Mouse (Mus musculus) erythroblast, embryonic 14.5 days (primary cell): ENCODE measurements around the gene Ms4a4b. TPM values are rescaled to one million over a fixed set of nuclear protein-coding genes. Genes with fewer than 3 reads are reported as not detected.
"Not testable (repeated sequence)": the region's sequence is repeated elsewhere in the genome, so short reads cannot be mapped to it uniquely, and the experiment has no call there.

Source experiments
- H3K27me3 ChIP-seq: 2 replicates; pipeline ENCODE4 v1.6.1; 2012; ENCODE audit warnings: inconsistent platforms; ENCODE audit not compliant: control insufficient read depth
- H3K36me3 ChIP-seq: 2 replicates; pipeline ENCODE4 v1.6.1; 2012; ENCODE audit warnings: mild to moderate bottlenecking, inconsistent platforms; ENCODE audit not compliant: control insufficient read depth
- H3K4me1 ChIP-seq: 2 replicates; pipeline ENCODE4 v1.6.1; 2012; ENCODE audit warnings: inconsistent platforms; ENCODE audit not compliant: control insufficient read depth
- H3K4me3 ChIP-seq: replicated peaks from 2 replicates; pipeline ENCODE3; 2012; ENCODE audit warnings: moderate library complexity, mild to moderate bottlenecking, inconsistent platforms
- H3K9me3 ChIP-seq: 2 replicates; pipeline ENCODE4 v1.6.1; 2012; ENCODE audit warnings: low read length, inconsistent platforms, mixed read lengths; ENCODE audit not compliant: control insufficient read depth
- GATA1 ChIP-seq: IDR thresholded peaks from 2 replicates; pipeline ENCODE4 v1.6.1; 2012; ENCODE audit warnings: low read length, inconsistent platforms, mixed read lengths
- TAL1 ChIP-seq: IDR thresholded peaks from 3 replicates; pipeline ENCODE4 v1.6.1; 2012; ENCODE audit warnings: low read length, inconsistent platforms, mixed read lengths
- polyA plus RNA-seq: library from polyadenylated mRNA; stranded (reverse); fragments of >175 nt; gene quantifications from 2 replicates; pipeline ENCODE4 v1.2.3, GENCODE M21; 2012

The Ms4a4b gene
- polyA plus RNA-seq, 1 experiment: 0.05 TPM

DNA sequence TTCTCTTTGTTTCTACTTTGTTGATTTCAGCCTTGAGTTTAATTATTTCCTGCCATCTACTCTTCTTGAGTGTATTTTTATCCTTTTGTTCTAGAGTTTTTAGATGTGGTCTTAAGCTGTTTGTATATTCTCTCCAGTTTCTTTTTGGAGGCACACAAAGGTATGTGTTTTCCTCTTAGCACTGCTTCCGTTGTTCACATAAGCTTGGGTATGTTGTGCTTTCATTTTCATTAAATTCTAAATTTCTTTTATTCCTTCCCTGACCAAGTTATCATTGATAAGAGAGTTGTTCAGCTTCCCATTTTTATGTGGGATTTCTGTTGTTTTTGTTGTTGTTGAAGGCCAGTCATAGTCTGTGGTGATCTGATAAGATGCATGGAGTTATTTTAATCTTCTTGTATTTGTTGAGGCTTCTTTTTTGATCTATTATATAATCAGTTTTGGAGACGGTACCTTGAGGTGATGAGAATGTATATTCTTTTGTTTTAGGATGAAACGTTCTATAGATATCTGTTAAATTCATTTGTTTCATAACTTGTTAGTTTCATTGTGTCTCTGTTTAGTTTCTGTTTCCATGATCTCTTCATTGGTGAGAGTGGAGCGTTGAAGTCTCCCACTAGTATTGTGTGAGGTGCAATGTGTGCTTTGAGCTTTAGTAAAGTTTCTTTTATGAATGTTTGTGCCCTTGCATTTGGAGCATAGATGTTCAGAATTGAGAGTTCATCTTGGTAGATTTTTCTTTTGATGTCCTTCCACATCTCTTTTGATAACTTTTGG, 8.1 kb upstream of the Ms4a4b start:
- no peak overlapping the region for H3K4me3 ChIP-seq
- H3K27me3 ChIP-seq: no peaks in the 10 kb centered on the region
- TF ChIP-seq TAL1: no peak
- no peak for TF ChIP-seq GATA1
- H3K9me3 ChIP-seq: no peaks in the 10 kb centered on the region
- H3K4me1 ChIP-seq: no peaks in the 10 kb centered on the region
- no peaks in the 10 kb centered on the region for H3K36me3 ChIP-seq

DNA sequence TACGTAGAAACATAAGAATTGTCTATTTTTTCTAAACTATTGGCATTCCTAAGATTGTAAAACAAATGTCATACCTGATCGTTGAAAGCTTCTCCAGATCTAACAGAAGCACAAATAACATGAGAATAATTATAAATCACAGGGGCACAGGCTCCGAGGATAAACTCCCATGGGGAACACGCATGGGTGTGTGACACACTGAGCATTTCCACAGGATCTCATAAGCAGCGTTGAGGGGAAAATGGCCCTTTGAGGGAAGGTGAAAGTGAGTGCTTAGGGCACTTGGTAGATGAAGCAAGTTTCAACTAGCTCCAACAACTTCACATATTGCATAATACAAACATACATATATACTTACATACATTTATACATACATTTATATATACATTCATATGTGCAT, 611 bp downstream of the Ms4a4b start:
- H3K36me3 ChIP-seq: no peaks in the 10 kb centered on the region
- no peaks in the 10 kb centered on the region for H3K4me1 ChIP-seq
- no peak for TF ChIP-seq TAL1
- TF ChIP-seq GATA1: no peak
- no peak overlapping the region for H3K4me3 ChIP-seq
- H3K9me3 ChIP-seq: no peaks in the 10 kb centered on the region
- no peaks in the 10 kb centered on the region for H3K27me3 ChIP-seq

DNA sequence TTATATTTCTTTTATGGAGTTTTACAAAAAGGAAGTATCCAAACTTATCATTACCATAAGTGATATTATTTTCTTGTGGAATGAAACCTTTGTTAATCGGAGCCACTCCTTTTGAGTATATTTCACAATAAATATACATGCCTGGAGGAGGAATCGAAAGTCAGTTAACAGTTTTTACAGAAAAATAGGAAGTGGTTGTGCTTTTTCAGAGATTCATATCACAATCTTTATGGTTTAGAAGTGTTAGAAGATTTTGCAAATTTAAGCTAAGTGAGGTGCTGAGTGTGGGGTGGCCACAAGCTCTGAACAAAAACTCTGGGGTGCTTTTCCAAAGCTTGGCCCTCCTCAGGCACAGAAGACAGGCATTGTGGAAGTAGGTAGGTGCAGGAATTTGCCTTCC, 3.9 kb downstream of the Ms4a4b start:
- Histone ChIP-seq H3K4me3 (no peak overlapping the region), H3K9me3 (no peaks in the 10 kb centered on the region), H3K4me1 (no peaks in the 10 kb centered on the region), H3K27me3 (no peaks in the 10 kb centered on the region), H3K36me3 (no peaks in the 10 kb centered on the region)
- TF ChIP-seq GATA1 (no peak), TAL1 (no peak)

DNA sequence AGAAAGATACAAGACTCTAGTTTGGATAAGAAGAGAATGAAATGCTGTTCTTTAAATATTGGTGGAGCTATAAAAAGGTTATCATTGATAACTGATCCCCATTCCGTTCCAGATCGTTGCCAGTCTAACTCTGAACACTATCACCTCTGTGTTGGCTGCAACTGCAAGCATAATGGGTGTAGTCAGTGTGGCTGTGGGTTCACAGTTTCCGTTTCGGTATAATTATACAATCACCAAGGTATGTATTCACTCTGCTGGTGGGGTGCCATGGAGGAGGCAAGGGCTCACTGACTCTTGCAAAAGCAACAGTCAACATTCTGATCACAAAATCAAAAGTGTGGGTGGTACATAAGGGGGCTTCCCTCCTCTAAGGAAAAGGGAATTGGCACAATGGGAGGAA, 15.7 kb downstream of the Ms4a4b start:
- H3K9me3 ChIP-seq, H3K27me3 ChIP-seq, H3K36me3 ChIP-seq, H3K4me1 ChIP-seq, H3K4me3 ChIP-seq: not testable (repeated sequence)

DNA sequence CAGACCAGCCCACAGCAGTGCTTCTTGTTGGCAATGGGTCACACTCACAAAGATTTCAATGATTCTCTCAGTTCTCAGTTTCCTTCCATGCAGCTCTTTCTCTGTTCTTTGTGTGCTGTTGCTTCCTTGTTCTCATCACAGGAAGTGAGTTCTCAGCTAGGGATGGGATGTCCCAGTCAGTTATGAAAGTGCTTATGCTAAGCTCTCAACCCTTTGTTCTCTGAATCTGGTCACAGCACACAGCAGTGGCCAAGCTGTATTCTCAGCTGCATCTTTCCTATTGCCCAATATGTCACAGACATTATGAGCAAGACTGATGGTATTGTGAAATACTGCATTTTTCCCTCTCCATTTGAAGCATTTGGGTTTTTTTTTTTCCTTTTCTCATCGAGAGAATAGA, 21.4 kb downstream of the Ms4a4b start:
- H3K4me1 ChIP-seq, H3K27me3 ChIP-seq, H3K36me3 ChIP-seq, H3K9me3 ChIP-seq, H3K4me3 ChIP-seq: not testable (repeated sequence)

DNA sequence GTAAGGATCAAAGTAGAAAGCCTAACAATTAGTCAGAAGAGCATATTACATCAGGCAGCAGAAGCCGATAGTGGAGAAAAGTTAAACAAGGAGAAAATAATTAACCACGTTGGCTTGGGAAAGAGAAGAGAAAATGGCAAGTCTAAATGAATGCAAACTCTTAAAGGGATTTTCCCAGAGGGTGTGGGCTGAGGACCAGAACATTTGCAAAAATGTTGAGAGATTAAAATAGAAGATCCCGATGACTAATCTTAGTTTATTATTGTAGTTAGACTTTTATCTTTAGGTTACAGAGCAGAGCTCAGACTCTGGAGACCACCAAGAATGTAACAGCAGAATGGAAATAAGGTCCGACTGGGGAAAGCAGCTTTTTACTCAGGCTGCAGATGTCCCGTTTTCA, 23.1 kb downstream of the Ms4a4b start:
- H3K27me3 ChIP-seq: no peaks in the 10 kb centered on the region
- no peaks in the 10 kb centered on the region for H3K36me3 ChIP-seq
- H3K4me1 ChIP-seq: no peaks in the 10 kb centered on the region
- no peak overlapping the region for H3K4me3 ChIP-seq
- H3K9me3 ChIP-seq: no peaks in the 10 kb centered on the region
- no peak for TF ChIP-seq GATA1
- TF ChIP-seq TAL1: no peak

DNA sequence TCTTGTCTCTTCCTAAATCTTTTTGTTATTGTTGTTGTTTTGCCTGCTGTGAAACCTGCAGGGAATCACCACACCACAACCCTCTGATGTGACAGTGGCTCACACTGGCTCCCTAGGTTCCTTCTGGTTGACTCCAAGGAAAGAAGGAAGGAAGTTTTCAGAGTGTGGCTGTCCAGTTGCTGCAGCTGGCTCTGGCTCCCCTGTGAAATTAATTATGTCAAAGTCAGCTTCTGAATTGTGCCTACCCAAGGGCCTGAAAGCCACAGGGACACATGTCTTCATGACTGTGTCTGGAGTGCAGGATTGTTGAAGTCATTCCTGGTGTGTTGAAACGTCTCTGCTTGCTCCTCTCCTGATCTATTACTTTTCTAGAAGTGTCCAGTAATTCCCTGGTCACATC, 25.0 kb downstream of the Ms4a4b start:
- not testable (repeated sequence) for H3K4me3 ChIP-seq, H3K36me3 ChIP-seq, H3K4me1 ChIP-seq, H3K9me3 ChIP-seq, H3K27me3 ChIP-seq

DNA sequence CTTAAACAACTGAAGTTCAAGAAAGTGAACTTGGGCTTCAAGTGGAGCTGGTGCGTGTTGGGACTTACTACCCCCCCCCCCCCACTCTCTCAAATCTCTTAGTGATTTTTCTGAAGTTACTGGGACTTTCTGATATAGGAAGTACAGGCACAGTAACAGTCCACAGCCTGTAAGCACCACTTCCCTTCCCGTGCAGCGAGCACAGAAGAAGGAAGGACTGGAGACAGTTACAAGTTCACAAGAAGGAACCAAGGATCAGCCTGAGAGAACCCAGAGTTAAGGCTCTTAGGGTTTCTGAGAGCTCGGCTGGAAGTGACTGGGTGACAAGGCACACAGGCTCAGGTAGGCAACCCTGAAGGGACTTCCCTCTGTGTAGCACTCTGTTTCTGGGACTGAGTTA, 25.9 kb downstream of the Ms4a4b start, which contains the start of gene Ms4a6c:
Gene Ms4a6c, plus strand, starts transcription at position 152 of the 400 bp plus-strand sequence.
- not testable (repeated sequence) for H3K36me3 ChIP-seq, H3K9me3 ChIP-seq, H3K4me3 ChIP-seq, H3K4me1 ChIP-seq, H3K27me3 ChIP-seq

DNA sequence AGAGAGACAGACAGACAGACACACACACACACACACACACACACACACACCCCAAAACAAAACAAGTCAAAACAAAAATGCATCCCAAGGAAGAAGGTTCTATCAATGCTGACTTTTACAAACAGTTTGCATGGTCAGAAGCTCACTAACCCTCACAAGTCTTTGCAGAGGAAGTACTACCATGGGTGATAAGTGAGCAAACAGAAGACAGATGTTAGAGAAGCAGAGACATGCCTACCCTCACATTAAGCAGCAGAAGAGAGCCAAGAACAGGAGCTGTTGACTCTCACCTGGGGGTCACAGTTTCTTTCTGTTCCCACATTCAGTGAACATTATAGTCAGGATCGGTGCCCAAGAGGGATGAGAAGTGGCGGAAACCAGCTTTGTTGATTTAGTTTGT, 36.4 kb downstream of the Ms4a4b start:
- H3K27me3 ChIP-seq: no peaks in the 10 kb centered on the region
- H3K4me3 ChIP-seq: no peak overlapping the region
- TF ChIP-seq TAL1 (no peak), GATA1 (no peak)
- no peaks in the 10 kb centered on the region for H3K36me3 ChIP-seq
- H3K4me1 ChIP-seq: no peaks in the 10 kb centered on the region
- H3K9me3 ChIP-seq: no peaks in the 10 kb centered on the region

DNA sequence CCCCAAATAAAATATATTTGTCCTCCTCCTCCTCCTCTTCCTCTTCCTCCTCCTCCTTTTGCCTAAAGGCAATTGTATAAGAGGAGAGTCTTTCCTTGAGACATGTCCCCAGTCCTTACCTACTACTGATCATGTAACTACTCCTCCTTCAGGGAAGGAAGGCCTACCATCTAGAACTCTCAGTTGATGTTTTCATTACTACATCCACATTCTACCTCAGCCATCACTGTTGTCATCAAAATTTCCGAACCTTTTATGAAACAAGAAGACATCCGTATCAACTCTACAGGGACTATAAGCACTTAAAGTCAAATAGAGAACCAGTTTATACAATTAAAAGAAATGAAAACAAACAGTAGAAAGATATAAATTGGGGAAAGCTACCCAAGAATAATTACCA, 39.3 kb downstream of the Ms4a4b start:
- Histone ChIP-seq H3K4me3 (no peak overlapping the region), H3K27me3 (no peaks in the 10 kb centered on the region), H3K9me3 (no peaks in the 10 kb centered on the region), H3K4me1 (no peaks in the 10 kb centered on the region), H3K36me3 (no peaks in the 10 kb centered on the region)
- TF ChIP-seq TAL1 (no peak), GATA1 (no peak)
